Mouse (Mus musculus) cerebellum, postnatal 10 days (tissue): Measurements from ENCODE around the gene Lin52.

ENCODE experiments used
- DNase-seq, 2 experiments: peaks; one replicate each; pipeline ENCODE4 v3.0.0; 2021; ENCODE audit warnings: mixed read lengths in 2 of 2

The Lin52 gene

GRCm38 (mm10) chr12:84478937-84479336 is 27.7 kb downstream of the Lin52 start:
- no peak for DNase-seq

- no peak for DNase-seq
These were observed 30.0 kb downstream of the Lin52 start for GRCm38 (mm10) chr12:84481251-84481650.

- DNase-seq, result no peak
These were observed 31.8 kb downstream of the Lin52 start for GRCm38 (mm10) chr12:84482778-84483585.

- peak in 1 of 2 experiments; percentile 12 for DNase-seq
These were observed 36.3 kb downstream of the Lin52 start for GRCm38 (mm10) chr12:84487324-84488056.

GRCm38 (mm10) chr12:84496795-84497194 is 45.6 kb downstream of the Lin52 start:
- DNase-seq, result no peak

- no peak for DNase-seq
These were observed 49.5 kb downstream of the Lin52 start for GRCm38 (mm10) chr12:84500528-84501263.

GRCm38 (mm10) chr12:84501278-84501677 is 50.1 kb downstream of the Lin52 start:
- DNase-seq, result no peak

GRCm38 (mm10) chr12:84506856-84507255 is 55.6 kb downstream of the Lin52 start:
- DNase-seq, result no peak

- DNase-seq, result peak in 1 of 2 experiments; percentile 8
These were observed 60.8 kb downstream of the Lin52 start for GRCm38 (mm10) chr12:84512016-84512415.

GRCm38 (mm10) chr12:84515486-84515885 is 64.3 kb downstream of the Lin52 start:
- no peak for DNase-seq

- no peak for DNase-seq
These were observed 65.4 kb downstream of the Lin52 start for GRCm38 (mm10) chr12:84516642-84517041.

GRCm38 (mm10) chr12:84518018-84518417 is 66.8 kb downstream of the Lin52 start:
- DNase-seq, result no peak

GRCm38 (mm10) chr12:84523728-84524127 is 72.5 kb downstream of the Lin52 start:
- DNase-seq, result no peak

GRCm38 (mm10) chr12:84524147-84525050 is 73.2 kb downstream of the Lin52 start:
- no peak for DNase-seq

GRCm38 (mm10) chr12:84525422-84525821 is 74.2 kb downstream of the Lin52 start:
- no peak for DNase-seq

- DNase-seq, result no peak
These were observed 79.2 kb downstream of the Lin52 start for GRCm38 (mm10) chr12:84530426-84530825.

- peak in 1 of 2 experiments; percentile 18 for DNase-seq
These were observed 80.9 kb downstream of the Lin52 start for GRCm38 (mm10) chr12:84531906-84532829.

- no peak for DNase-seq
These were observed 81.6 kb downstream of the Lin52 start for GRCm38 (mm10) chr12:84532830-84533199.

- peak in 1 of 2 experiments; percentile 18 for DNase-seq
These were observed 82.7 kb downstream of the Lin52 start for GRCm38 (mm10) chr12:84533706-84534486.

GRCm38 (mm10) chr12:84539537-84539936 is 88.3 kb downstream of the Lin52 start:
- DNase-seq, result peak; percentile 36 to 41
